Mouse (Mus musculus) liver, embryonic 16.5 days (tissue): ENCODE measurements around the gene Apobr. TPM values are rescaled to one million over a fixed set of nuclear protein-coding genes. Genes with fewer than 3 reads are reported as not detected.

Experiments
- ATAC-seq: fragments of 200-750 bp; cut with Nextera tagmentation; 2 replicates; pipeline ENCODE4 v1.8.0; 2017; ENCODE audit warnings: low read depth, mild to moderate bottlenecking, moderate number of reproducible peaks, moderate library complexity
- H3K27ac ChIP-seq: fragments of 300-500 bp; sonication (generic); 2 replicates; pipeline ENCODE4 v1.5.1; 2014; ENCODE audit warnings: mild to moderate bottlenecking, low read length
- H3K27me3 ChIP-seq: fragments of 300-500 bp; sonication (generic); 2 replicates; pipeline ENCODE4 v1.6.1; 2014; ENCODE audit warnings: low read depth, low read length, mixed read lengths; ENCODE audit not compliant: control insufficient read depth, insufficient read depth
- H3K36me3 ChIP-seq: fragments of 300-500 bp; sonication (generic); 2 replicates; pipeline ENCODE4 v1.6.1; 2014; ENCODE audit warnings: mild to moderate bottlenecking; ENCODE audit not compliant: control insufficient read depth, insufficient read depth
- H3K4me1 ChIP-seq: fragments of 300-500 bp; sonication (generic); 2 replicates; pipeline ENCODE4 v1.6.1; 2014; ENCODE audit warnings: low read depth, low read length, mixed read lengths; ENCODE audit not compliant: control insufficient read depth
- H3K4me2 ChIP-seq: fragments of 300-500 bp; sonication (generic); 2 replicates; pipeline ENCODE4 v1.6.1; 2014; ENCODE audit warnings: low read depth, low read length, mixed read lengths
- H3K4me3 ChIP-seq: fragments of 300-500 bp; sonication (generic); 2 replicates; pipeline ENCODE4 v1.5.1; 2014; ENCODE audit warnings: low read depth, mild to moderate bottlenecking, low read length
- H3K9ac ChIP-seq: fragments of 300-500 bp; sonication (generic); 2 replicates; pipeline ENCODE4 v1.6.1; 2014; ENCODE audit warnings: low read depth, low read length
- H3K9me3 ChIP-seq: fragments of 300-500 bp; sonication (generic); replicated peaks from 2 replicates; pipeline ENCODE4 v1.6.1; 2016; ENCODE audit warnings: low read length; ENCODE audit not compliant: control insufficient read depth
- WGBS: fragments of 180-500 bp; shearing (Covaris S2); extraction: QIAGEN DNeasy Blood & Tissue Kit; methylation state at CpG from one replicate; pipeline ENCODE4 v1.1.7; 2014; ENCODE audit not compliant: insufficient replicate concordance; 5-methylcytosine and 5-hydroxymethylcytosine counted together
- polyA plus RNA-seq: library from polyadenylated mRNA; unstranded; fragments of >200 nt; fragmentation: Nextera tagmentation; extraction: Ambion mirVana; gene quantifications from 2 replicates; pipeline ENCODE4 v1.2.1, GENCODE M21; 2015

The Apobr gene
- polyA plus RNA-seq, 1 experiment from 2014 or later, result 2.3 TPM

DNA sequence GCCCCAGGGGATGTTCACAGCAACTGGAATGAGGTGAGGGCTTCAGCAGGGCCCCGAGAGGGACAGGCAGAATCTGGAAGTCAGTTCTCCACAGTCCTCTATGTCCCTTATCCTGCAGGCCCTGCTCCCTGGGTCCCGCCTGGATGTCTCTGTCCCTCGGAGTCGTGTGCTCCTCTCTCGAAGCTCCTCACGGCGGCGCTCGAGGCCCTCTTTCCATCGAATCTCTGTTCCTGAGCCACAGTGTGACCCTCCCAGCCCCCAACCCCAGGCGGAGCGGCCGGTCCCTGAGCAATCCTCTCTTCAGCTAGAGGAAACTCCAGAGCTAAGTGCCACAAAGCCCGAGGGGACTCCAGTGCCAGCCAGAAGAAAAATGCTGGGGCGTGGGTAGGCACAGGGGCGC lies 3.0 kb downstream of the Apobr start:
- ATAC-seq, result no peak
- Histone ChIP-seq H3K4me3 (no peak overlapping the region), H3K27ac (no peak overlapping the region), H3K27me3 (no peaks in the 10 kb centered on the region; the same call in 1 of the 2 replicates), H3K4me1 (peaks cover 1% of the 10 kb centered on the region; the same call in 1 of the 2 replicates), H3K36me3 (no peaks in the 10 kb centered on the region), H3K9me3 (no peaks in the 10 kb centered on the region), H3K9ac (no peak overlapping the region), H3K4me2 (no peak overlapping the region)
- WGBS, result 19% methylated on average over 16 of the region's 16 CpGs

DNA sequence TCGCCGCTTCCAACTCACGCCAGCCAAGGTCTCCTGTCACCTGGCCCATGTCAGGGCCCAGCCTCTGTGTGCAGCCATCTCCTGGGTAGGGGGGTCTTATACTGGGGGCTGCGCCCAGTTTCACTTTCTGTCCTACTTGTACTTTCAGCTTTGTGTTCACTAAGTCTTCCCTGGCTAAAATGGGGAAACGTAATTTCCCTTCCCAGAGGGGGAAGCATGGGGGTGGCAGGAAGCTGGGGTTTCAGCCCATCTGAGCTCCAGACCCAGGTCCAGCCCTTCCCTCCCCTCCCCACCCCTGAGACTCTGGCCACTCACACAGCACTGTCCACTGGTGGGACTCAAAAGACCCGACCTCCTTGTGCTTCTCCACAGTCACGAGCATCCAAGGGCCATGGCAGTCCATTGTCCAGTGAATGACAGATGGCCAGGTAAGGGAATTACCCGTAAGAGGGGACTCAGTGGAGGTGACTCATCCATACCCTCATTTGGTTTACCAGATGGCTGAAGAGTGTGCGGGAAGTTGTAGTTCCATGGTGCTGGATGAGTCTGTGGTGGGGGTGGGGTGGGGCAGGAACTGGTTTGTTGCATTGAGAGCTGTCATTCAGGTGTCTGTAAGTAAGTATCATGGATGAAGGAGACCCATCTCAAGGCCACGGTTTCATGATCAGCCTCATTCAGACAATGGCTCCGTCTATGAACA lies 10.3 kb downstream of the Apobr start, which contains the start of gene Il27:
Gene Il27 (minus strand): TSS at position 80 of the 700 bp plus-strand sequence.
- H3K27ac ChIP-seq, result no peak within 1 kb of the TSS
- no peaks in the 10 kb centered on the region; the same call in 1 of the 2 replicates for H3K27me3 ChIP-seq
- no peak within 1 kb of the TSS for H3K4me3 ChIP-seq
- no peak for ATAC-seq
- no peaks in the 10 kb centered on the region; the same call in 1 of the 2 replicates for H3K4me1 ChIP-seq
- H3K4me2 ChIP-seq, result peak within 1 kb of the TSS; percentile 18; the same call in 1 of the 2 replicates
- H3K9ac ChIP-seq, result no peak within 1 kb of the TSS
- 52% methylated on average over 11 of the region's 11 CpGs for WGBS
- no peaks in the 10 kb centered on the region for H3K36me3 ChIP-seq
- no peaks in the 10 kb centered on the region for H3K9me3 ChIP-seq

DNA sequence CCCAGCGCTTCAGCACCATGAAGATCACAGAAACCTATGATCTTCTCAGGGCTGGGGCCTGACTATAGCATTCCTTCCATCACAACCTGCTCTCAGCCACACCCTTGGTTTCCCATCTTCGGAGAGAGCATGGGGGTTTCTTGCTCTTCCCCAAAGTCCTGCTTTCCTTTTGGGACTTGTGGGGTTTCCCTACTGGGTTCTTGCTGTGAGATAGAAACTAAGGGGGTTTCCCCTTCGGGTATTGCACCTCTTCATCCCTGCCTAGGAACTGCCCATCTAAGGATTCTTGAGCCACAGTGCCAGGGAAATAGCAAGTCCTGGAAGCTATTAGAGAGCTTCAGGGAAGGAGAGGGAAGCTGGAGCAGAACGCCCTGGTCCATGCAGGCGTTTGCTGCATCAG lies 11.1 kb downstream of the Apobr start:
- 65% methylated on average over 5 of the region's 5 CpGs for WGBS
- Histone ChIP-seq H3K27me3 (no peaks in the 10 kb centered on the region; the same call in 1 of the 2 replicates), H3K9me3 (no peaks in the 10 kb centered on the region), H3K36me3 (no peaks in the 10 kb centered on the region), H3K4me1 (no peaks in the 10 kb centered on the region; the same call in 1 of the 2 replicates), H3K4me3 (no peak overlapping the region), H3K4me2 (no peak overlapping the region), H3K9ac (no peak overlapping the region), H3K27ac (no peak overlapping the region)
- no peak for ATAC-seq

DNA sequence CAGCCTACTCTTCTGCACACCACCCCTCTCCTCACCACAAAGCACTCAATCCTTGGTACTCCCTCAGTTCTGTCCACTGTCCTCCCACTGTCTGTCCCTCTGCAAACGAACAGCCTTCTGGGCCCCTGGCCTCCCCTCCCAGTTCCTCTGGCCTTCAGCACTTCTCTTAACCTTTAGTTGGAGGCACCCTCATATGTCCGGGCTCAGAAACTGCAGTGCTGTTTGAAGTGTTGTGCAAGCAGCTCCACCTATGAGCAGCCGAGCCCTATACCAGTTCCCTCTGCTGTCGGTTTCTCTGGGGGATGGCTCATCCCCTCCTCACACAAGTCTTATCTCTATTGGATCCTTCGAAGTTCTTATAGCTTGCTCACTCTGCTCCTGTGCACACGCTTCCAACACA lies 11.7 kb downstream of the Apobr start:
- 0 out of 2 replicates have a peak, but pooled peaks have one; percentile 11 for ATAC-seq
- WGBS, result 16% methylated on average over 6 of the region's 6 CpGs
- no peak overlapping the region for H3K27ac ChIP-seq
- no peaks in the 10 kb centered on the region; the same call in 1 of the 2 replicates for H3K27me3 ChIP-seq
- no peak overlapping the region for H3K4me3 ChIP-seq
- H3K36me3 ChIP-seq, result no peaks in the 10 kb centered on the region
- no peak overlapping the region for H3K9ac ChIP-seq
- H3K4me1 ChIP-seq, result no peaks in the 10 kb centered on the region; the same call in 1 of the 2 replicates
- H3K4me2 ChIP-seq, result no peak overlapping the region
- no peaks in the 10 kb centered on the region for H3K9me3 ChIP-seq

DNA sequence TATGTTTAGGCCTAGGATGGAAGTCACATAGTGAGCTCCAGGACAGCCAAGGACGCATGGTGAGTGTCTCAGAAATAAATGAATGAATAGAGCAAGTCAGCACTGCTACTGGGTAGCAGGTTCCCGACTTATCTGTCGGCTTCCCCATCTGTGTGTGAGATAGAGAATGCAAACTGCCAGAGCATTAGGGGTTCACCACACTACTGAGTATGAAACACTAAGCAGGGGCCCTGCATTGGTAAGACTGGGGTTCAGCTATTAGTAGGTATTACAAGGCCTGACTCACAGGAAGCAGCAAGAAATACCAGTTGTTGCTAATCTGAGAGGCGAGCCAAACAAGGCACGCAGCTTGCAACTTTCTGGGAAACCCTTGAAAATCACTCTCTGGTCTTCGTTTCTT lies 14.2 kb downstream of the Apobr start:
- no peaks in the 10 kb centered on the region for H3K9me3 ChIP-seq
- H3K27me3 ChIP-seq, result no peaks in the 10 kb centered on the region
- no peaks in the 10 kb centered on the region for H3K36me3 ChIP-seq
- ATAC-seq, result no peak
- no peak overlapping the region for H3K9ac ChIP-seq
- no peak overlapping the region for H3K27ac ChIP-seq
- no peaks in the 10 kb centered on the region; the same call in 1 of the 2 replicates for H3K4me1 ChIP-seq
- WGBS, result 47% methylated on average over 6 of the region's 6 CpGs
- H3K4me3 ChIP-seq, result no peak overlapping the region
- no peak overlapping the region for H3K4me2 ChIP-seq

DNA sequence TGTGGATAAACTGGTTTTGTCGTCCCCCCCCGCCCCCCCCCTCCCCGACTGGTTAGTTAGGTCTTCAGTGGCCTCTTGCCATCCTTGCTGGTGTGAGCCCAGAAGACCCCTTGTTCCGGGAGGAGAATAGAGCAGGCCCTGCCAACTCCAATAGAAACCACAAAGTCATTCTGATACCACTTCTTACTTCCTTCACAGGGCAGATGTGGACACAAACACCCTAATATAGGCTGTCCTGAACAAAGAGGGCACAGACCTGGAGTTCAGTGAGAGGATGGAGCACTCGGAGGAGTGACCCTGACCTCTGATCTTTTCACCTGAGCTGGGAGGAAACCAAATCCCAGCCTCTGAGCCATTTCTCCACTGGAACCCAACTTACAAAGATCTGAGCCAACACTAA lies 17.2 kb downstream of the Apobr start:
- H3K9me3 ChIP-seq, result no peaks in the 10 kb centered on the region
- no peak overlapping the region for H3K27ac ChIP-seq
- H3K27me3 ChIP-seq, result no peaks in the 10 kb centered on the region
- no peaks in the 10 kb centered on the region for H3K36me3 ChIP-seq
- H3K9ac ChIP-seq, result no peak overlapping the region
- H3K4me1 ChIP-seq, result no peaks in the 10 kb centered on the region
- no peak overlapping the region for H3K4me2 ChIP-seq
- WGBS, result 16% methylated on average over 5 of the region's 5 CpGs
- H3K4me3 ChIP-seq, result no peak overlapping the region
- ATAC-seq, result no peak

DNA sequence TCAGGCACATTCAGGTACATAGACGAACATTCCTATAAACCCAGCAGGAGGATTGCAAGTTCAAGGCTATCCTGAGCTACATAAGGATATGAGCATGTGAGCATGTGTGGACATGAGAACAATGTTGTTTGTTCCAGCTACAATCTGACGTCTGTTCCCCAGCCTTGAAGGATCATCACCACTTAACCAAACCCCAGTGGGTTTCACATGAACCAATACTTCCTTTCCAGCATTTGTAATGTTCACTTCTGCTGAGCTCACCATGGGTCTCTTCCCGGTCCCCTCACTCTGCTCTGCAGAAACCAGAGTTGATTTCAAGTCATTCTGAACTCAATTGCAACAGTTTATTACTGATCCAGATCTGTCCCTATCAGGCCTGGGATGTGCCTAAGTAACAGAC lies 17.9 kb downstream of the Apobr start:
- Histone ChIP-seq H3K27ac (no peak overlapping the region), H3K4me3 (no peak overlapping the region), H3K4me2 (no peak overlapping the region), H3K27me3 (no peaks in the 10 kb centered on the region), H3K36me3 (no peaks in the 10 kb centered on the region), H3K4me1 (no peaks in the 10 kb centered on the region), H3K9me3 (no peaks in the 10 kb centered on the region), H3K9ac (no peak overlapping the region)
- 46% methylated on average over 3 of the region's 3 CpGs for WGBS
- no peak for ATAC-seq

DNA sequence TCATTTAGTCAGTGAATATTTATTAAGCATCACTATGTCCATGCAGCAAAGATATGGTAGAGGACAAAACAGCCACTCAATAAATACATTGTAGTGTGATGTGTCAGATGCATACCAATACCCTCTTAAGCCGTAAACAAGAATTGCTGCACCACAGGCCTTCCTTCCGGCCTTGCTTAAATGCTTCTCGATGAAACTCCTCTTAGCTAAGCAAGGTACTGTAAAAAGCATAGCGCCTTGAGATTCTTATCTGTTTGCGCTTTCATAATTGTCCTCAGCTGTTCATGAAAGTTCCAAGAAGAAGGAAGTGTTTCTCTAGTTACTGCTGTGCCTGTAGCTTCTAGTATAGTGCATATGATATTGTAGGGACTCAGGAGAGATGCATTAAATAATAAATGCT lies 21.9 kb downstream of the Apobr start:
- Histone ChIP-seq H3K27ac (no peak overlapping the region; the same call in 1 of the 2 replicates), H3K9me3 (no peaks in the 10 kb centered on the region), H3K36me3 (no peaks in the 10 kb centered on the region), H3K9ac (no peak overlapping the region), H3K4me1 (no peaks in the 10 kb centered on the region), H3K27me3 (no peaks in the 10 kb centered on the region), H3K4me2 (no peak overlapping the region), H3K4me3 (no peak overlapping the region)
- WGBS, result 38% methylated on average over 5 of the region's 5 CpGs
- no peak for ATAC-seq

DNA sequence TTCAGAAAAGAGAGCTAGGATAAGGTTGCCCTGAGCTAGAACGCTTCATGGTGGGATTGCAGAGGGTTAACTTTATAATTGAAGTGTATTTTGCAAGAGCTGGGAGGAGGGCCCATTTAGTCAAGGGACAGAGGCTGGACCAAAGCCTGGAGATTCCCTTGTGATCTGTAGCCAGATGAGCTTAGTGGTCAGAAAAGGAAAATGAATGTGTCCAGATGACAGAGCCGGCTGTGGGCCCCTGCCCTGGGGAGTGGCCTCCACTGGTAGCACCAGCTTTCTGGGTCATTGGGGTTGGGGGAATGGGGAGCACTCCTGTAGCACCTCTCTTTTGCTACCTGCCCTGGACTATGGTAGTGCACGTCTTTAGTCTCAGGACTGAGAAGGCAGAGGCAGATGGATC lies 22.3 kb downstream of the Apobr start:
- 53% methylated on average over 3 of the region's 3 CpGs for WGBS
- no peaks in the 10 kb centered on the region for H3K4me1 ChIP-seq
- H3K27me3 ChIP-seq, result no peaks in the 10 kb centered on the region
- H3K9me3 ChIP-seq, result no peaks in the 10 kb centered on the region
- no peak overlapping the region for H3K4me3 ChIP-seq
- H3K27ac ChIP-seq, result no peak overlapping the region; the same call in 1 of the 2 replicates
- no peak for ATAC-seq
- no peaks in the 10 kb centered on the region for H3K36me3 ChIP-seq
- no peak overlapping the region for H3K4me2 ChIP-seq
- no peak overlapping the region for H3K9ac ChIP-seq
